Mouse (Mus musculus): ENCODE data around the gene Map3k5.

The Map3k5 gene

DNA sequence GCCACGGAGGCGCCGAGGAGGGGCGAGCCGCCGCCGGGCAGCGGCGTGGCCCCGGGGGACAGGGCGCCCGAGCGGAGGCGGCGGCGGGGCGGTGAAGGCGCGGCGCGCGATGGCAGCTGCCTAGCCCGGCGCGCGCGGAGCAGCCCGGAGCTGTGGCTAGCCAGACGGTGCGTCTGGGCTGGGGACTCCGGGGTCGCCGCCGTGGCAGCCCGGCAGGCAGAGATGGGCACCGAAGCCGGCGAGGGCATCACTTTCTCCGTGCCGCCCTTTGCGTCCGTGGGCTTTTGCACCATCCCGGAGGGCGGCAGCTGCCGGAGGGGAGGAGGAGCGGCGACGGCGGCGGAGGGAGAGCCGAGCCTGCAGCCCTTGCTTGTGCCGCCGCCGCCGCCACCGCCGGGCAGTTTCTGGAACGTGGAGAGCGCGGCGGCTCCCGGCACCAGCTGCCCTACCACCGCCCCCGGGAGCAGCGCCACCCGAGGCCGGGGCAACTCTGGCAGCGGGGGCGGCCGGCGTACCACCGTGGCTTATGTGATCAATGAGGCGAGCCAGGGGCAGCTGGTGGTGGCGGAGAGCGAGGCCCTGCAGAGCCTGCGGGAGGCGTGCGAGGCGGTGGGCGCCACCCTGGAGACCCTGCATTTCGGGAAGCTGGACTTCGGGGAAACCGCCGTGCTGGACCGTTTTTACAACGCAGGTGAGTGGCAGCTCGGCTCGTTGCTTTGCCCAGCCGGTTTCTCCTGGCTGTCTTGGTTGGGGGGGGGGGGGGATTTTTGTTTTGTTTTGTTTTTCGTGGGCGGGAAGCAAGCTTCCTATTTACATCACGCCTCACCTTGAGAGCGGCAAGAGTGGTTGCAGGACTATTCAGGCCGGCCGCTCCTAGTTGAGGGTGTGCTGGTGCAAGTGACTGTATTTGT is at the start of gene Map3k5:
Gene Map3k5 (plus strand): TSS at position 89 of the 911 bp plus-strand sequence.
- in situ Hi-C loops (cut with MboI, MseI): no loop called here

DNA sequence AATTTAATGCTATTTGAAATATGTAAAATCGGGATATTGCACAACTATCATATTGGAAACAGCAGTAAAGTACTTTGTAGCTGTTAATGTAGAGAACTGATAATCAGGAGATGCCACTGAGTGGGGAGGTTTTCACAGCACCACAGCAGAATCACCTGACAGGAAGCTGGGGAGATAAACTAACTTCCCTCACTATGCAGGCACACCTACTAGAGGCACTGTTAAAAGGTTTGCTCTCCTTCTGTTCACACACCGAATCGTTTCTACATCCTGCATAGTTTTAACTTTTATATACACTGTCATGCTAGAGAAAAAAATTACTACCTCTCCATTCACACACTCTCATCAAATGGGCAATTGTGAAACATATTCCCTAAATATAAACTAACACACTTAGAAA is 48.0 kb upstream of the Map3k5 start:
- in situ Hi-C loops (cut with MboI, MseI): loop anchor here (5.0 kb wide), 1 partner anchor 34 kb away; the partner anchor contains the start of gene Slc35d3

DNA sequence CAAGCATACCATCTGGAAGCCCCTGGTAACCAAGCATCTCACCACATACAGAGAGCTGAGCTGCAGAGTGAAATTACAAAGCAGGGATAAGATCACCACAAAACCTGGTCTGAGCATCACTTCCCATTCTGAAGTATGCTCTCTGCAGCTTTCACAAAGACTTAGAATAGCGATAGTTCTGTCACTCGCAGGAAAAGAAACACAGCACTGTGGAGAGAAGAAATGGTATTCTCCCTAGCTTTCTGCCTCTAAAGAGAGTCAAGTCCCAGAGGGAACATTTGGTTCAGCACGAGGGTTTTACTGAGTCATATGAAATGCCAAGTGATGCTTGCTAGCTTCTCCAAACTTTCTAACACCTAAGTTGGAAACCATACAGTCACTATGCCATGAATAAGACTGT is 44.4 kb upstream of the Map3k5 start:
- in situ Hi-C loops (cut with MboI, MseI): loop anchor here (5.0 kb wide), 1 partner anchor 38 kb away; the partner anchor contains the start of gene Slc35d3

DNA sequence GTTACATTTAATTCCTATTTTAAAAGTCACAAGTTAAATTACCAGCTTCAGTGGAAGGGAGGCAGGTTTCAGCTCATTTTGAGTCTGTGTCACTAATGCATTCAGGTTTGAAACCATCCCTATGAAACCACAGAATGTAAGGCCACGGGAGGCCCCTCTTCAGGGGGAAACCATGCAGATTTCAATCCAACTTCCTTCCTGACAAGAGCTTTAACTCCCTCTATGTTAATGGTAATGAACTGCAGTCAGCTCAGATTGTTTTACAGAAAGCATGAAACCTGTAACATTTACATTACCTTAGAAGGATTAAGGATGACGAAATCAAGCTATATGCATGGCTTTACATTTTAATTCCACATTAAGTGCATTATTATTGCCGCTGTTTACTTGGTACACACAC is 42.6 kb upstream of the Map3k5 start:
- in situ Hi-C loops (cut with MboI, MseI): no loop called here

DNA sequence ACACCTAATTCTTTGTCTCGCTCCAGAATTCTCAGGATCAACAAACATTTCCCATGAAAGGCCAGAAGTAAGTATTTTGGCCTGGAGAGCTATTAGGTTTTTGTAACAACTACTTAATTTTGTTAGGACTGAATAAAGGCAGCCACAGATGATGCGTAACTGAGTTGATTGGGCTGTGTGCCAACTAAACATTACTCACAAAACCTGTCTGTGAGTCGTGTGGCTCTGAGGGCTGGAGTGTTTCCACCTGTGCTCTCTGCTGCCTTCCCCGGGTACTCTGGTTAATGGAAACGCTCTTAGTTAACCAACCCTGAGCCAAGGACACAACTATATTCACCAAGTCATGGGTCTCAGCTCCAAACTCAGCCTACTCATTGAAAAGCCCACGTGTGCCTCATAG is 41.1 kb upstream of the Map3k5 start:
- in situ Hi-C loops (cut with MboI, MseI): no loop called here

DNA sequence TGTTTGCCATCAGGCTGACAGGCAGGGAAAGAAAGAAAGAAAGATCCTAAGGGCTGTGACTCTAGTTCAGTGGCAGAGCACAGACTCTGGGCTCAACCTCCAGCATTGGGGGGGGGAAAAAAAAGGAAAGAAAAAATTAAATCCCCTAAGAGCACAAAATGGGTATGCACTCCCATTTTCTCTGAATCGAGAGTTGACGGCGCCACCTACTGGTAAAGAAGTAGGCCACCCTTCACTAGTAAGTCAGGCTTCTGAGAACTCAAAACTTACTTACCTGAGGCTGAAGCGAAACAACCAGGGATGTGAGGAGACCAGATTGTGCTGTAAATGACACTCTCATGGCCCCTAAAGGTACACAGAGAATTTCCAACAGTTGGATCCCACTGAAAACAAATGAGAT is 40.3 kb upstream of the Map3k5 start:
- in situ Hi-C loops (cut with MboI, MseI): no loop called here

DNA sequence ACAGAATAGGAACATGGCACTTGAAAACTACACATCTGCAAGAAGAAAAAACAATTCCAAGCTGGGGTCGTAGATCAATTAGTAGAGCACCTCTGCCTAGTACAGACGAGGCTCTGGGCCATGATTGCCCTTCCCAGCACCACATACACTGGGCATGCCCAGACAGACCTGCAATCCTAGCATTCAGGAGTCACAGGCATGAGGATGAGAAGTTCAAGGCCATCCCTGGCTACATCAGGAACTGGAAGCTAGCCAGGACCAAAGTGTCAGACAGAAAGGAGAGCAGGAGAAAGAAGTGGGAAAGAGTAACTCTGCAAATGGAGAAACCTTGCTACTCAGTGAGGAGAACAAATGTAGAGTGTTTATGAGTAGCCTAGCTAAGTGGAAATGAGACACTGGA is 34.1 kb upstream of the Map3k5 start:
- in situ Hi-C loops (cut with MboI, MseI): loop anchor here (5.0 kb wide), 1 partner anchor 178 kb away; no protein-coding TSS in a partner anchor

DNA sequence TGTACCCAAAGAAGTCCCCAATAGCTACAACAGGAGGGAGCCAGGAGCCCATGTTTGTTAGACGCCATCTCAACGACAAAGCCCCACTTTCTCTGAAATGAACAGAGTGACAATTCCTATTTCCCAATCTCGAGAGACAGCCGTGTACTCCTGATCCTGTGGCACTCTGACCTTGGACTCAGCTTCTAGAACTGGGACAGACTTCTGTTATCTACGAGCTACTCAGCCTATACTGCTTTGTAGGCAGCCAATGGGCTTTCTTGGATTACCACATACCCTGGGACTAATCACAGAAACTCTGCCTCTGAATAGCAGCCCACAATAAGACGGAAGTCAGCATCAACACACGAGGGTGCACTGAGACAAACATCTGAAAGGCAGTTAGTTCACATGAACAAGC is 32.3 kb upstream of the Map3k5 start:
- in situ Hi-C loops (cut with MboI, MseI): loop anchor here (5.0 kb wide), 1 partner anchor 180 kb away; no protein-coding TSS in a partner anchor

DNA sequence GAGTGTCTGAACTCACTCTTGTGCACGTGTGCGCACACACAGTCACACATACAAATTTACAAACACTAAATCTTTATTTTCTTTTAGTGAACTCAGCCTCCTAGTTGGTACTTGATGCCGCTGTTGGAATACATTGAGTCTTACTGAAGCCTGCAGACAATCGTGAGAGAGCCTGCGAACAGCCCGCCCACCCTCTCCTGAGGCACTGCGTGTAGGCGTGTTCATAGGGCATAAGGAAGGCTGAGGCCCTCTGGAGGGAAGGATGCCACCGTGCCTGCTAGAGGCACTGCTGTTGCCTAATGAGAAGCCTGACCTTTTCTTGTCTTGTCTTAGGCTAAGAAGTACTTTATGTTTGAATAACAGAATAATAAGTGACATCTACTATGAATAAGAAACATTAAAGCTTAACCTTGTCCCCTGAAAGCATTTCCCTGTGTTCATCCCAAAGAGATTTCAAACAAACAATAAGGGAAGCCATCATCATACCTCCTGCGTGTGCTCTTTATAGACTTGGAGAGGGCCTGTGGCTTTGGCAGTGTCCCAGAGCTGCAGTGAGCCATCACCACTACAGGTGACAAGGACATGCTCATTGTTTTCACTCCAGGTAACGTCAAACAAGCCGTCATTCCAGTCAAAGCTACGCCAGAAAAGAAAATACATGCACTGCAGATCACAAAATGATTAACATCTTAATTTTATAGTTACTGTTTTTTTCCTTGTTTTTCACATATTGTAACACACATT is 30.0 kb upstream of the Map3k5 start:
- in situ Hi-C loops (cut with MboI, MseI): loop anchor here (5.0 kb wide), 1 partner anchor 182 kb away; no protein-coding TSS in a partner anchor

DNA sequence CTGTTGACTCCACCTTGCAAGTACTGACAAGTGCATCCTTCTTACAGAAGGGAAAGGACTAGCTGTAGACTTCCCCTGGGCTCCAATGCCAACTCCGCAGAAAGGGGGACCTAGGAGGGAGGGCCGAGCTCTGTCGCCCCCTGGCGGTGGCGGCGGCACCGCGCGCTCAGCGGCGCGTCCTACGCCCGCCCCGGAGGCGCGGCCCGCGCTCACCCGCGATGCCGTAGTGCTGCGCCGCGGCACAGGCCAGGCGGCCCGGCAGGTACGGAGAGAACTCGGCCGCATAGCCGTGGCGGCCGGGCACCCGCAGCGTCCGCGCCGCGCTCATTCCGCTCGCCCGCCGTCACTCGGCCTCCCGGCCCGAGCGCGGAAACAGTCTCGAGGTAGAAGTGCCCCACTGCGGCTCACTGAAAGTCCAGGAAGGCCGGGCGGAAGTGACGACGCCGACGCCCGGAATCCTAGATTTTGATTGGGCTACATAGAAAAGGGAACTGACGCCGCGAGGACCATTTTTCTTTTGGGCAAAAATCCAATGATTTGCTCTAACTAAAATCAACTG is 26.9 kb upstream of the Map3k5 start, which contains the start of gene Pex7:
Gene Pex7 (minus strand): TSS at position 444 of the 559 bp plus-strand sequence.
- in situ Hi-C loops (cut with MboI, MseI): no loop called here

DNA sequence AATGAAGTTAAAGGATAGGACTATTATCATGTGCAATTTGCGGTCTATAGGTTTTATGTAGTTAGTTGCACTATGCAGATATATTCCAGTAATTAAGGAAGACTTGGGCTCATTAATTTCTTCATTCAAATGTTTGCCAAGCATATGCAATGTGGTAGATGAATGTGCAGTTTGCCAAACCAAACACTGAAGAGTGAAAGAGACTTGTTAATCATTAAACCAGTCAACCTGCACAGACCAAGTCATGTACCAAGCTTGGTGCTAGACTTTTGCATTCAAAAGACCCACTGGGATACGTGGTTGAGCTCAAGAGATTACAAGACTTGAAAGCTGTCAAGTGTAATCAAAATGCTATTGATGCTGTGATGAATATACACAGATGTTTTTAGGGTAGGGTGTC is 26.2 kb upstream of the Map3k5 start:
- in situ Hi-C loops (cut with MboI, MseI): no loop called here

DNA sequence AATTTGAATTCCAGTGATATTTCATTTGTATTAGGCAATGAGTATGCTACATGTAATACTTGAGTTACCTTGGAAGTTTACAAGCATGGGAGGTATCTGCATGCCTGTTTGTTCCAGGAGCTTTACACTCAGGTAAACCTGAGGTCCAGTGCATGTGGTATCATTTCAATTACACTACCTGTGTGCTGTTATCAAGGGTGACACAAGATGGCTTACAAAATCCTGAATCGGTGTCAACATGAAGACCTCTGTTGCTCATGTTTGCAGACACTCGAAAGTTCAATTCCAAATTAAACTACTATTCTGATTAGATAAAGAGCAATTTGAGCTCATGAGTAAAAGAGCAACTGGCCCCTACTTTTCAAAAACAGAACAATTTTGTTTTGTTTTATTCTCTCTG is 23.8 kb upstream of the Map3k5 start:
- in situ Hi-C loops (cut with MboI, MseI): no loop called here

DNA sequence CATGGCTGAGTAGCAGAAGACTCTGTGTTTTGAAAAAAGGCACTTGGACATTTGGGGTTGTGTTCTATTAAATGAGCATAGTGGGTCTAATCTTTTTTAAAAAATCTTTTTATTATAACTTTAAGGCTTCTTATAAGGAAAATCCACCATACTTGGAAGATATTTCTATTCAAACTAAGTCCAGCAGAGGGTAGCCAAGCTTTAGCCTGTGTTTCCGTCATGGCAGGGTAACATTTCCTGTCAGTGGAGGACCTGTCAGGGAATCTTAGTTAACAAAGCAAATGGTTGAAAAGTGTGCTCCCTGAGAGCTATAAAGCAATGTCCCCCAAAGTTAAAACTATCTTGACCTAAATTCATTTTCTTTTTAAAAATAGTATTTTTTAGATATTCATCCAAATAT is 22.7 kb upstream of the Map3k5 start:
- in situ Hi-C loops (cut with MboI, MseI): no loop called here

DNA sequence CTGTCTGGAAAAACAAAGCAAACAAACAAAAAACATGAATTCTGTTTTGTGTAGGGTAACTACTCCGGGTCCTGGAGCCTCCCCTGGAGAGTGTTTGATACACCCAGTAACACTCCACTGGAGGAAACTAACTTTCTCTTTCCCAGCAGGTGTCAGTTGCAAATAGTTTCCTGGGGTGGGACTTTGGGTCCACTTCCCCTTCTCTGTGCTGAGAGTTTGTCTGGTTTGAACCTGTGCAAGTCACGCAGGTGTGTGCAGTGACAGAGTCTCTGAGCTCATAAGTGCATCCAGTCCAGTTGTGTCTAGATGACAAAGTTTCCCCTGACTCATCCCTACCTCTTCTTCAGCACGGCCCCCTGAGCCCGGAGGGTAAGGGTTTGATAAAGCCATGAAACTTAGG is 20.5 kb upstream of the Map3k5 start:
- in situ Hi-C loops (cut with MboI, MseI): no loop called here

DNA sequence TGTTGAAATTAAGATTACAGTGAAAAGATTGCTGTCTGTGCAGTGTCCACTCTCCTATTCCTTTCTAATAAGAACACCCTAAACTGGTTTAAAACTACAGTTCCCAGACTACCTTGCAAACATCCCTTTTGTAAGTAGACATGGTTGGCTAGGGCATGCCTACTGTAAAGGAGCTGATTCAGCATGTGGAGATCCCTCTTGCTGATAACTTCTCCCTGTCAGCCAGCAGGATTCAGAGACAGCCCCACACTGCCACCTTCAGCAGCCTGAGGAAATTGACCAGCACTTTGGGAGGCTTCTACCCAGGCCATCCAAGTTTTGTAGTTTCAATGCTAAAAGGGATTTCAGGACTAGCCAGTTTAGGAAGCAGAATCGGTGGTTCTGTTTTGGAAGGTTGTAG is 19.0 kb upstream of the Map3k5 start:
- in situ Hi-C loops (cut with MboI, MseI): no loop called here

DNA sequence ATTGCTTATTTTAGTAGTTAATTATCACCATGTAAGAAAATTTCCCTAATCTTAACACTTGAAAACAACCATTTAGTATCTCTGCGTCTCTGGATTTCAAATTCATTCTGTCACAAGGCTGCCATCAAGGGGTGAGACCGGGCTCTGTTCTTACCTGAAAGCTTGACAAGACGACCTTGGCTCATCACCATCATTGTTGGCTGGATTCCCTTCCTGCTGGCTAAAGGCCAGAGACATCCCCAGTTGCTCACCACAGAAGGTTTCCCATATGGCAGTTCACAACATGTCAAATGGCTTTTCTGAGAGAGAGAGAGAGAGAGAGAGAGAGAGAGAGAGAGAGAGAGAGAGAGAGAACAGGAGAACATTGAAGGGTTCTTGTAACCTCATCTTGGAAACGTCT is 11.9 kb upstream of the Map3k5 start:
- in situ Hi-C loops (cut with MboI, MseI): loop anchor here (10.0 kb wide), 1 partner anchor 152 kb away; no protein-coding TSS in a partner anchor

DNA sequence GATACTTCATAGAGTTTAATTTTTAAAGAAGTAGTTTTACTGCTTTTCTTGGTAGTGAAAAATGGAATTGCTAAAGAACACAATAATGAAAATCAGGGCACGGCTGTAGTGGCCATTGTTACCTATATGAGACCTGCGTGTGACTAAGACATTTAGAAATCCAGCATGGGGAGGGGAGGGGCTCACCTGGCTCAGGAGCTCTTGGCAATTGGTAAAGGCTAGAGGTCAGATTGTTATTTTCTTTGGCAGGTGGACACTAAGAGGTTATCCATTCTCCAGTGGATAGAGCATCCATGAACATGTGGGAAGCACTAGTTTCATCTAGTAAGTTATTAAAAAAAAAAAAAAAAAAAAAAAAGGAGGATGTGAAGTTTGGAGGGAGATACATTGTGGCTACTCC is 10.0 kb upstream of the Map3k5 start:
- in situ Hi-C loops (cut with MboI, MseI): loop anchor here (10.0 kb wide), 1 partner anchor 151 kb away; no protein-coding TSS in a partner anchor

DNA sequence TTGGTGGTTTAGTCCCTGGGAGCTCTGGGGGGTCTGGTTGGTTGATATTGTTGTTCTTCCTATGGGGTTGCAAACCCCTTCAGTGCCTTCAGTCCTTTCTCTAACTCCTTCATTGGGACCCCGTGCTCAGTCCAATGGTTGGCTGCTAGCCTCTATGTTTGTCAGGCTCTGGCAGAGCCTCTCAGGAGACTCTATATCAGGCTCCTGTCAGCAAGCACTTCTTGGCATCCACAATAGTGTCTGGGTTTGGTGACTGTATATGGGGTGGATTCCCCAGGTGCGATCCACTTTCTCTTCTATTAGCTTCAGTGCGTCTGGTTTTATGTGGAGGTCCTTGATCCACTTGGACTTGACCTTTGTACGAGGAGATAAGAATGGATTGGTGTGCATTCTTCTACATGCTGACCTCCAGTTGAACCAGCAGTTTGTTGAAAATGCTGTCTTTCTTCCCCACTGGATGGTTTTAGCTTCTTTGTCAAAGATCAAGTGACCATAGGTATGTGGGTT is 7.8 kb upstream of the Map3k5 start:
- in situ Hi-C loops (cut with MboI, MseI): loop anchor here (10.0 kb wide), 1 partner anchor 148 kb away; no protein-coding TSS in a partner anchor

DNA sequence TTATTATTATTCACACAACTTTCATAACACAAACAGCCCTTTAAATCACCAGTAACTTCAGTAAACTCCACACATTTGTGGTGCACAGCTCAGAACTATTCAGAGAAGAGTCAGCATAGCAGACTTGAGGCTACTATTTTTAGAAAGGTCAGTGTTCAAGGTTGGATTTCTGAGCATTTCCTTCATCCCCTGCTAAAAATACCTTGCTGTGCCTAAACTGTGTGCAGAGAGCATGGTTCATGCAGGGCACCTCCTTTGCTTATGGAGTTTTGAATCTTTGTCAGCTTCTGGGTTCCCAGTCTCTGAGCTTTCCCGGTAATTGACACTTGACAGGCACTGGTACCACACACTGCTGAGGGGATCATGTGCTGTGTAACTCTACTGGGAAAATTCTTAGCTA is 6.1 kb upstream of the Map3k5 start:
- in situ Hi-C loops (cut with MboI, MseI): loop anchor here (10.0 kb wide), 1 partner anchor 147 kb away; no protein-coding TSS in a partner anchor

DNA sequence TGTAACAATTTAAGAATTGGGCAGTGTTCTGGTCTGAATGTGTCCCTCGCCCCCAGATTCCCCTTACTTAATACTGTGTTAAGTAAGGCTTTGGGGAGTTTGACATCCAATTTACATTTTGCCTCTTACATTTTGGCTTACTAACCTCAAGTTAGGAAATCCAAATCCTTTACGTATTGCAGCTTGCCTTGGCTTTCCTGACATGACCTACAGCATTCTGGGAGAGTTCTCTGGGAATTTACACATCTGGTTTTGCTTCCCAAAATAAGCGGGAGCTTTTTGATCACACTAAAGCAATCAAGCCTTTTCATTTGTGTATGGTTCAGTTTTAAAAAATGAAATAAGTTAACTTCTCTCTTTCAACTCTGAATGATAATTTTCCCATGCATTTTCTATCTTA is 1.3 kb upstream of the Map3k5 start:
- in situ Hi-C loops (cut with MboI, MseI): no loop called here

DNA sequence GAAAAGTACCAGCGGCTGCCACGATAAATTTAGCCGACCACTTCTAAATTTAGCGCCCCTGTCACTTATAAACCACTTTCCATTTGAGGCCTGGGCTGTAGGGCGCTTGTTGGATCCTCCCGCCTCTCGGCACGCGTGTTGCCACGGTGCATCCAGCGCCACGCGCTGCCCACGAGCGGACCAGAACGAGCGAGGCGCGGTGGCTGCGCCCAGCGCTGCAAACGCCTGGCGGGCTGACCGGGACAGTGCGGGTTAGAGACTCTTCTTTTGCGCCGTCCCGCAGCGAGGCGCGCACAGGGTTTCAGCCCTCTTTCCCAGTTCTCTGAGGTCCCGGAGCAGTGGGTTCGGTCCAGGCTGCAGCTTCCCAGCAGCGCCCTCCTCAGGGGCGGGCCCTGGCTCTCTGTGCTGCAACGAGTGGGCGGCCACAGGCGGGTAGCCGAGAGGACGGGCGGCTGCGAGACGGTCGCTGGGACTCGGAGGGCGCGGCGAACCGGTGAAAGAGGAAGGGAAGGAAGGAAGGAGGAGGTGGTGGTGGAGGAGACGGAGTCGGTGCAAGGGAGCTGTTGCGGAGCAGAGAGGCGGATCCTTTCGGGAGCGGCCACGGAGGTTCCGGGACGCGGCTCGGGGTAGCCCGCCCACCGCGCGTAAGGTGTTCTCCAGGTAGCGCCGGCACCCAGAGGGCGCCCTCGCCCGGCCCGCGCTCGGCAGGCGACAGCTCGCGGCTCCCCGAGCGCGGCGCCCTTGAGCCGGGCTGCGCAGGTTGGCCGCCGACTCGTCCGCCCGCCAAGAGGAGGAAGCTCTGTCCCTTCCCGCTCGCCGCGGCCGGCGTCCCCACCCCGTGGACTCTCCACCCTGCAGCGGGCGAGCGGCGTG is 525 bp upstream of the Map3k5 start:
- in situ Hi-C loops (cut with MboI, MseI): no loop called here
